Mouse (Mus musculus) layer of hippocampus, postnatal 14 days (tissue): ENCODE data around the gene Methig1. TPM values are rescaled to one million over a fixed set of nuclear protein-coding genes. Genes with fewer than 3 reads are reported as not detected.

Experiments
- DNase-seq, 2 experiments: peaks; one replicate each; pipeline ENCODE4 v3.0.0; 2021 to 2022; ENCODE audit warnings: low spot score in 2 of 2, mixed read lengths in 1 of 2
- total RNA-seq, 2 experiments: library from RNA; stranded (reverse); gene quantifications; 2 replicates each; pipeline ENCODE4 v1.2.3; 2021

Gene Methig1
- total RNA-seq, 2 experiments from 2014 or later, result not detected

- DNase-seq, result no peak
These were observed 69.5 kb downstream of the Methig1 start for GRCm38 (mm10) chr15:100422476-100422875.

- peak; percentile 92 to 97 for DNase-seq
These were observed 70.2 kb downstream of the Methig1 start for GRCm38 (mm10) chr15:100422899-100423860.

GRCm38 (mm10) chr15:100423916-100424315 lies 71.0 kb downstream of the Methig1 start:
- DNase-seq, result no peak

GRCm38 (mm10) chr15:100424396-100425122 lies 71.6 kb downstream of the Methig1 start, which contains the start of gene Slc11a2:
Slc11a2 (minus strand) TSS chr15:100425072.
- no peak for DNase-seq

- no peak for DNase-seq
These were observed 75.5 kb downstream of the Methig1 start for GRCm38 (mm10) chr15:100428296-100428905.

- peak in 1 of 2 experiments; percentile 19 for DNase-seq
These were observed 77.1 kb downstream of the Methig1 start for GRCm38 (mm10) chr15:100429959-100430565.

GRCm38 (mm10) chr15:100433234-100433633 lies 80.3 kb downstream of the Methig1 start:
- no peak for DNase-seq

Other genes with a start within 250 kb of the Methig1 start
- 10 to 100 TPM; 15.1 to 16.3 TPM for gene Atf1, start 125.3 kb upstream of the Methig1 start, total RNA-seq
- not detected for gene Tmprss12, start 72.3 kb upstream of the Methig1 start, total RNA-seq
- gene Mettl7a1, start 49.0 kb upstream of the Methig1 start, total RNA-seq, result 10 to 100 TPM; 22.3 to 26.8 TPM
- not detected for gene Mettl7a3, start 18.2 kb upstream of the Methig1 start, total RNA-seq
- under 1 TPM; 0.37 to 0.55 TPM for gene Mettl7a2, start 51 bp downstream of the Methig1 start, total RNA-seq
- gene Higd1c, start 11.4 kb downstream of the Methig1 start, total RNA-seq, result not detected
- not detected for gene Gm5475, start 69.0 kb downstream of the Methig1 start, total RNA-seq
- 10 to 100 TPM; 61.4 to 65.1 TPM for gene Slc11a2, start 71.9 kb downstream of the Methig1 start, total RNA-seq
- gene Letmd1, start 115.9 kb downstream of the Methig1 start, total RNA-seq, result 10 to 100 TPM; 61.1 to 66.6 TPM
- 10 to 100 TPM; 27.6 to 28.9 TPM for gene Csrnp2, start 142.3 kb downstream of the Methig1 start, total RNA-seq
- gene Tfcp2, start 198.9 kb downstream of the Methig1 start, total RNA-seq, result 10 to 100 TPM; 31.1 to 31.6 TPM
- 10 to 100 TPM; 93.9 to 99.1 TPM for gene Pou6f1, start 246.8 kb downstream of the Methig1 start, total RNA-seq